ENCODE assay signal across 8 mouse cellular contexts in the genomic region with DNA sequence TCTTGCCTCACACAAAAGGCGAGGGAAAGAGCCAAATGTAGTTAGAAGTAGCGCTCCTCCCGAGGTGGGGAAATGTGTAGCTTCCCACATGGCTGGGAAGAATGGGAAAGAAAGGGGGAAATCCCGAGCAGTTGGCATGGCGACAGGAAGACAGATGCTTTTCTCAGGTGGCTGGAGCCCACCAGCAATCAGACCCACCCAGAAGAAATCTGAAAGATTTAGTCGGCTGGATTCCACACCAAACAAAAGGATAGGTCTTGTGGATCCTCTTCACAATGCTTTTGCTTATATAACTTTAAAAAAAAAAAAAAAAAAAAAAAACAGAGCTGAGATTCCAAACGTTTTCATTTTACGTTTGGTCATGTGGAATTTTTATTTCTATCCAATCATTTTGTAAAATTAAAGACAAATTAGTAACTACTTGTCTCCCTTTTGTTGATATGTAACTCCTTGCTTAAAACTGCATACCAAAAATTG. TPM values are rescaled to one million over a fixed set of nuclear protein-coding genes. Genes with fewer than 3 reads are reported as not detected.
DNase-seq lines count a peak whose midpoint lies in the region; ATAC-seq lines count a peak whose summit lies in the region.

No protein-coding gene starts in this region.

- peak overlapping the region; percentile 50 for H3K4me3 ChIP-seq in limb, embryonic 10.5 days
- H3K4me3 ChIP-seq in stomach, embryonic 14.5 days (ENCODE audit: low read depth, low read length), result peak overlapping the region; percentile 15

- no peak overlapping the region for H3K9ac ChIP-seq in stomach, embryonic 14.5 days (replicated peaks; ENCODE audit: low read depth, low read length)

- no peaks in the 10 kb centered on the region for H3K9me3 ChIP-seq in limb, embryonic 10.5 days (replicated peaks)
- no peaks in the 10 kb centered on the region for H3K9me3 ChIP-seq in stomach, embryonic 14.5 days (ENCODE audit: control insufficient read depth, low read depth, low read length)

- peak; percentile 83 to 85 for DNase-seq in cerebellum, postnatal 14 days
- no peak for DNase-seq in cerebellum, adult 8-10 months
- peak; percentile 55 for DNase-seq in right cerebral cortex, postnatal 14 days
- DNase-seq in right cerebral cortex, postnatal 25 days, result no peak
- DNase-seq in limb, embryonic 10.5 days (ENCODE audit: low spot score), result no peak
- no peak for DNase-seq in frontal cortex, postnatal 14 days (ENCODE audit: low spot score in 2 of 2)

- H3K36me3 ChIP-seq in limb, embryonic 10.5 days, result no peaks in the 10 kb centered on the region
- H3K36me3 ChIP-seq in stomach, embryonic 14.5 days (ENCODE audit: control insufficient read depth, insufficient read depth, low read length), result no peaks in the 10 kb centered on the region

- peaks cover 41% of the 10 kb centered on the region for H3K4me1 ChIP-seq in limb, embryonic 10.5 days
- H3K4me1 ChIP-seq in stomach, embryonic 14.5 days (ENCODE audit: control insufficient read depth, insufficient read depth, low read length), result peaks cover 29% of the 10 kb centered on the region

- H3K27ac ChIP-seq in limb, embryonic 10.5 days, result peak overlapping the region; percentile 98
- peak overlapping the region; percentile 87 for H3K27ac ChIP-seq in stomach, embryonic 14.5 days (ENCODE audit: low read length)

- 13% methylated on average over 8 of the region's 8 CpGs for WGBS in limb, embryonic 10.5 days
- 7% methylated on average over 8 of the region's 8 CpGs for WGBS in stomach, embryonic 14.5 days

- no peaks in the 10 kb centered on the region for H3K27me3 ChIP-seq in limb, embryonic 10.5 days (ENCODE audit: low read depth, poor library complexity, severe bottlenecking)
- H3K27me3 ChIP-seq in stomach, embryonic 14.5 days (ENCODE audit: control insufficient read depth, insufficient read depth, low read length), result no peaks in the 10 kb centered on the region

- peak overlapping the region; percentile 40 for H3K4me2 ChIP-seq in stomach, embryonic 14.5 days (replicated peaks; ENCODE audit: low read depth, low read length)

- ATAC-seq in stomach, embryonic 14.5 days (ENCODE audit: insufficient number of reproducible peaks, insufficient read depth, low FRiP score, low read depth), result no peak
- ATAC-seq in megakaryocyte progenitor cell, adult 5-6 weeks (replicated peaks; ENCODE audit: poor library complexity), result no peak

RNA-seq across cellular contexts. Expression of a gene that starts 10.0 kb away (rescaled TPM):
- polyA plus RNA-seq in limb, embryonic 10.5 days (2016; fragmentation: Nextera tagmentation; extraction: Ambion mirVana), result 63.9 and 72.1 TPM in 2 replicates
- 66.1 and 72.5 TPM in 2 replicates for polyA plus RNA-seq in stomach, embryonic 14.5 days (2014; fragmentation: Nextera tagmentation; extraction: Ambion mirVana)
- total RNA-seq in megakaryocyte progenitor cell, adult 5-6 weeks (2015), result 47.7 and 53.6 TPM in 2 replicates
- total RNA-seq in megakaryocyte progenitor cell, adult 5-6 weeks (2017), result 32.1 and 67.0 TPM in 2 replicates

Comparison
In these comparisons a context has a peak if more than half of its experiments do, and no peak if none do; other contexts are left out.
1. DNase-seq: peak in cerebellum, postnatal 14 days (2 of 2) and right cerebral cortex, postnatal 14 days (single experiment); none in cerebellum, adult 8-10 months (single experiment), right cerebral cortex, postnatal 25 days (single experiment), limb, embryonic 10.5 days (single experiment) and frontal cortex, postnatal 14 days (0 of 2).